Mouse (Mus musculus): ENCODE measurements around the gene Plagl1. TPM values are rescaled to one million over a fixed set of nuclear protein-coding genes. Genes with fewer than 3 reads are reported as not detected.

Plagl1 gene
- total and polyA plus RNA-seq, 3 experiments, result not detected

- no peaks in the 10 kb centered on the region for H3K9me3 ChIP-seq (replicated peaks; ENCODE audit: insufficient read depth, low read length)
- H3K4me3 ChIP-seq (ENCODE audit: control insufficient read depth in 1 of 2, insufficient read depth in 1 of 2, low read depth in 2 of 2, low read length in 2 of 2), result no peak overlapping the region
- H3K27me3 ChIP-seq (ENCODE audit: control insufficient read depth in 1 of 2, insufficient read depth in 2 of 2, low read length in 2 of 2), result peaks cover 1 to 7% of the 10 kb centered on the region in 2 experiments; a peak in 2 of 4 replicates
- no peak for DNase-seq (ENCODE audit: low read depth, low spot score)
- no peaks in the 10 kb centered on the region for H3K36me3 ChIP-seq (ENCODE audit: control insufficient read depth in 1 of 2, insufficient read depth in 2 of 2, low read length in 2 of 2)
- H3K79me2 ChIP-seq (ENCODE audit: control insufficient read depth, insufficient read depth, low read length, poor library complexity), result no peaks in the 10 kb centered on the region
- H3K9ac ChIP-seq (ENCODE audit: control insufficient read depth, low read depth, low read length, poor library complexity, severe bottlenecking), result no peak overlapping the region
- no peaks in the 10 kb centered on the region for H3K4me1 ChIP-seq (ENCODE audit: control insufficient read depth in 1 of 2, insufficient read depth in 2 of 2, low read length in 2 of 2)
- TF ChIP-seq EP300 (IDR thresholded peaks at IDR 0.05; ENCODE audit: low read depth in 1 of 2, low read length in 2 of 2) (no peak), CTCF (IDR thresholded peaks at IDR 0.05 in 2 of 3, conservative IDR thresholded peaks at IDR 0.05 in 1 of 3; ENCODE audit: control insufficient read depth in 1 of 3, insufficient read depth in 1 of 3, low read depth in 2 of 3, low read length in 3 of 3, poor library complexity in 1 of 3, severe bottlenecking in 1 of 3) (no peak), USF1 (IDR thresholded peaks at IDR 0.05; ENCODE audit: low read depth, low read length) (no peak), POLR2AphosphoS2 (IDR thresholded peaks at IDR 0.05; ENCODE audit: low read length) (no peak), NRF1 (IDR thresholded peaks at IDR 0.05; ENCODE audit: insufficient read depth, low read depth, low read length, poor library complexity, severe bottlenecking) (no peak), ELF1 (IDR thresholded peaks at IDR 0.05; ENCODE audit: low read depth, low read length) (no peak), USF2 (IDR thresholded peaks at IDR 0.05; ENCODE audit: borderline replicate concordance in 1 of 2, insufficient read depth in 1 of 2, low read depth in 1 of 2, low read length in 2 of 2) (no peak), RAD21 (IDR thresholded peaks at IDR 0.05; ENCODE audit: low read depth, low read length) (no peak), SMC3 (IDR thresholded peaks at IDR 0.05; ENCODE audit: low read depth, low read length) (no peak), MAZ (IDR thresholded peaks at IDR 0.05; ENCODE audit: low read depth, low read length) (no peak), CHD1 (IDR thresholded peaks at IDR 0.05; ENCODE audit: low read depth, low read length) (no peak), NELFE (IDR thresholded peaks at IDR 0.05; ENCODE audit: low read depth, low read length) (no peak), TAL1 (IDR thresholded peaks at IDR 0.05; ENCODE audit: low read length) (no peak), MYC (IDR thresholded peaks at IDR 0.05; ENCODE audit: low read depth, low read length) (no peak), MAFK (IDR thresholded peaks at IDR 0.05; ENCODE audit: borderline replicate concordance, low read depth, low read length) (no peak), ZNF384 (IDR thresholded peaks at IDR 0.05; ENCODE audit: low read depth, low read length) (no peak), ZC3H11A (IDR thresholded peaks at IDR 0.05; ENCODE audit: low read depth, low read length) (no peak), HCFC1 (IDR thresholded peaks at IDR 0.05; ENCODE audit: low read depth, low read length) (no peak), POLR2AphosphoS5 (IDR thresholded peaks at IDR 0.05; ENCODE audit: borderline replicate concordance, low read depth, low read length) (no peak)
- no peak overlapping the region for H3K27ac ChIP-seq (ENCODE audit: control insufficient read depth, low read depth, low read length)
Observed at GRCm38 (mm10) chr10:13092996-13093395, 32.7 kb downstream of the Plagl1 start.

DNA sequence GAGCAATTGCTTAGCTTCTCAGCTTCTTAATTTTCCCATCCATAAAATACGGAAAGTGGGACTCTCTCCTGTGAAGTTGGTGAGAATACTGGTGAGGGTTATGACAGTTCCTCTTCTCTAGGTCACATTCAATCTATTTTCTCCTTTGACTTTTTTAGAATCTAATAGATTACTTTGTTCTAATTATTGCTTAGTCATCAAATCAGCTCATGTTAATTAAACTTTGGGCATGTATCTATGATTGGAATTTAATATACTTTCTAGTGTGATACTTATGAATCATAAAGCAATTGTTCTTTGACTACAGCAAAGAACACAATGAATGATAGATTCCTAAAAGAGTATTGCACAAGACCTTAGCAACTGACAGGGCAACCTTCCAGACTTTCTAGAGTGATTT lies 38.6 kb downstream of the Plagl1 start:
- H3K9ac ChIP-seq (ENCODE audit: control insufficient read depth, low read depth, low read length, poor library complexity, severe bottlenecking), result no peak overlapping the region
- TF ChIP-seq MYC (IDR thresholded peaks at IDR 0.05; ENCODE audit: low read depth, low read length) (no peak), MAZ (IDR thresholded peaks at IDR 0.05; ENCODE audit: low read depth, low read length) (no peak), TAL1 (IDR thresholded peaks at IDR 0.05; ENCODE audit: low read length) (no peak), KAT2A (conservative IDR thresholded peaks at IDR 0.05; ENCODE audit: low read depth, low read length) (no peak), CTCF (IDR thresholded peaks at IDR 0.05 in 2 of 3, conservative IDR thresholded peaks at IDR 0.05 in 1 of 3; ENCODE audit: control insufficient read depth in 1 of 3, insufficient read depth in 1 of 3, low read depth in 2 of 3, low read length in 3 of 3, poor library complexity in 1 of 3, severe bottlenecking in 1 of 3) (no peak), ZKSCAN1 (IDR thresholded peaks at IDR 0.05; ENCODE audit: low read depth, low read length) (no peak), ZMIZ1 (IDR thresholded peaks at IDR 0.05; ENCODE audit: low read depth, low read length) (no peak), SIN3A (IDR thresholded peaks at IDR 0.05; ENCODE audit: low read length) (no peak), ETS1 (IDR thresholded peaks at IDR 0.05; ENCODE audit: low read depth, low read length) (no peak), POLR2A (IDR thresholded peaks at IDR 0.05; ENCODE audit: control insufficient read depth in 1 of 2, insufficient read depth in 1 of 2, low read depth in 1 of 2, low read length in 2 of 2, poor library complexity in 1 of 2) (no peak), BHLHE40 (IDR thresholded peaks at IDR 0.05; ENCODE audit: borderline replicate concordance, low read depth, low read length) (no peak), EP300 (IDR thresholded peaks at IDR 0.05; ENCODE audit: low read depth in 1 of 2, low read length in 2 of 2) (no peak), MEF2A (IDR thresholded peaks at IDR 0.05; ENCODE audit: extremely low read depth, insufficient replicate concordance, low read depth, low read length, poor library complexity, severe bottlenecking) (no peak), USF2 (IDR thresholded peaks at IDR 0.05; ENCODE audit: borderline replicate concordance in 1 of 2, insufficient read depth in 1 of 2, low read depth in 1 of 2, low read length in 2 of 2) (no peak), GABPA (IDR thresholded peaks at IDR 0.05; ENCODE audit: low read depth, low read length) (no peak), JUND (IDR thresholded peaks at IDR 0.05; ENCODE audit: low read depth, low read length) (no peak), TCF12 (IDR thresholded peaks at IDR 0.05; ENCODE audit: low read depth, low read length) (no peak), HCFC1 (IDR thresholded peaks at IDR 0.05; ENCODE audit: low read depth, low read length) (no peak), ZNF384 (IDR thresholded peaks at IDR 0.05; ENCODE audit: low read depth, low read length) (no peak)
- no peaks in the 10 kb centered on the region for H3K79me2 ChIP-seq (ENCODE audit: control insufficient read depth, insufficient read depth, low read length, poor library complexity)
- no peaks in the 10 kb centered on the region for H3K9me3 ChIP-seq (replicated peaks; ENCODE audit: insufficient read depth, low read length)
- H3K27ac ChIP-seq (ENCODE audit: control insufficient read depth, low read depth, low read length), result no peak overlapping the region
- H3K27me3 ChIP-seq (ENCODE audit: control insufficient read depth in 1 of 2, insufficient read depth in 2 of 2, low read length in 2 of 2), result peaks cover 1 to 8% of the 10 kb centered on the region in 2 experiments; a peak in 2 of 4 replicates
- H3K4me3 ChIP-seq (ENCODE audit: control insufficient read depth in 1 of 2, insufficient read depth in 1 of 2, low read depth in 2 of 2, low read length in 2 of 2), result no peak overlapping the region
- DNase-seq (ENCODE audit: low read depth, low spot score), result no peak
- no peaks in the 10 kb centered on the region for H3K36me3 ChIP-seq (ENCODE audit: control insufficient read depth in 1 of 2, insufficient read depth in 2 of 2, low read length in 2 of 2)
- H3K4me1 ChIP-seq (ENCODE audit: control insufficient read depth in 1 of 2, insufficient read depth in 2 of 2, low read length in 2 of 2), result no peaks in the 10 kb centered on the region
